Mouse (Mus musculus) thymus, adult 2 months (tissue): ENCODE results near the gene Zfp341. TPM values are rescaled to one million over a fixed set of nuclear protein-coding genes. Genes with fewer than 3 reads are reported as not detected.

Experiments used
- DNase-seq: peaks from one replicate; pipeline ENCODE4 v3.0.0; 2021
- H3K27ac ChIP-seq: fragments of 200-500 bp; 2 replicates; pipeline ENCODE4 v1.5.1; 2012; ENCODE audit warnings: low read length, control low read depth; ENCODE audit not compliant: control insufficient read depth, insufficient read depth
- H3K27me3 ChIP-seq: fragments of 200-500 bp; 2 replicates; pipeline ENCODE4 v1.6.1; 2012; ENCODE audit warnings: mild to moderate bottlenecking, low read length, moderate library complexity, mixed read lengths; ENCODE audit not compliant: control insufficient read depth, insufficient read depth
- H3K36me3 ChIP-seq: fragments of 200-500 bp; 2 replicates; pipeline ENCODE4 v1.6.1; 2012; ENCODE audit warnings: mild to moderate bottlenecking, low read length, moderate library complexity; ENCODE audit not compliant: control insufficient read depth, insufficient read depth
- H3K4me1 ChIP-seq: fragments of 200-500 bp; replicated peaks from 2 replicates; pipeline ENCODE4 v1.6.1; 2012; ENCODE audit warnings: low read length; ENCODE audit not compliant: control insufficient read depth, insufficient read depth
- H3K4me3 ChIP-seq: fragments of 200-500 bp; 2 replicates; pipeline ENCODE4 v1.5.1; 2012; ENCODE audit warnings: mild to moderate bottlenecking, low read length, control low read depth, moderate library complexity; ENCODE audit not compliant: control insufficient read depth, insufficient read depth
- CTCF ChIP-seq: fragments of 200-500 bp; IDR thresholded peaks from 2 replicates; pipeline ENCODE4 v1.5.1; 2012; ENCODE audit warnings: mild to moderate bottlenecking, control low read depth, low read length, moderate library complexity, borderline replicate concordance; ENCODE audit not compliant: control insufficient read depth, poor library complexity, insufficient read depth; ENCODE audit errors: extremely low read depth
- POLR2A ChIP-seq: fragments of 200-500 bp; IDR thresholded peaks from 2 replicates; pipeline ENCODE4 v1.6.1; 2012; ENCODE audit warnings: mild to moderate bottlenecking, low read length, control low read depth, moderate library complexity; ENCODE audit not compliant: control insufficient read depth, poor library complexity, insufficient read depth; ENCODE audit errors: extremely low read depth
- WGBS: fragments of 180-500 bp; shearing (Covaris S2); methylation state at CpG from one replicate; pipeline ENCODE4 v1.1.7; 2018; 5-methylcytosine and 5-hydroxymethylcytosine counted together
- polyA plus RNA-seq: library from polyadenylated mRNA; depleted of rRNA; stranded (reverse); fragments of >200 nt; gene quantifications from 2 replicates; pipeline ENCODE4 v1.2.3, GENCODE M21; 2012

Zfp341 gene
- polyA plus RNA-seq, 1 experiment, result 10.8 TPM

DNA sequence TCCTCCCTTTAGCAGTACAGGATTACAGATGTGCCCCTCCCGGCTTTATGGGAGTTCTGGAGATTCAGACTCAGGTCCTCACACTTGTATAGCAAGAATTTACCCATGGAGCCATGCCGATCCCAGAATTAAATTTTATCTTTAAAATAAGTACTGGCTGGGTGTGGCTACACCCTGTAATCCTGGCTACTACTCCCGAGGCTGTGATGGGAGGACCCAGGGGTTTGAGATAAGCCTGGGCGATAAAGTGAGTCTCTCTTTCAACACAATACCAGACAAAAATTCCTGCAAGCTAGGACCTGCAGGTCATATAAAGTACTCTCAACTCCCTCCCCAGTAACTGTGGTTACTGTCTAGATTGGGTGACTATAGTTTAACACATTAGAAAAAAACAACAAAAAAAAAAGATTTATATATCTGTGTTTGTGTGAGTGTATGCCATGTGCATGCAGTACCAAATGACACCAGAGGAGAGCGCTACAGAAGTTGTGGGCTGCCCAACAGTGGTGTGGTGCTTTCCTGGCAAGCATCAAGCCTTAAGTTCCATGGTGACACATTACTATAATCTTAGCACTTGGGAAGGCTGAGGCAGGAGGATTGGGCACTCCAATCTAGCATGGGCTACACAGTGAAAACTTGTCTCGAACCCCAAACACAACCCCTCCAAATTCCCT, 29.8 kb downstream of the Zfp341 start:
- Histone ChIP-seq H3K36me3 (peaks cover 9% of the 10 kb centered on the region), H3K4me3 (no peak overlapping the region), H3K27me3 (no peaks in the 10 kb centered on the region), H3K4me1 (no peaks in the 10 kb centered on the region), H3K27ac (no peak overlapping the region)
- DNase-seq, result no peak
- WGBS, result 94% methylated on average over 6 of the region's 6 CpGs
- TF ChIP-seq POLR2A, result no peak
- no peak for TF ChIP-seq CTCF

GRCm38 (mm10) chr2:154646634-154647033, 33.5 kb downstream of the Zfp341 start:
- WGBS, result 85% methylated on average over 5 of the region's 5 CpGs
- no peak for DNase-seq
- no peak overlapping the region for H3K4me3 ChIP-seq

GRCm38 (mm10) chr2:154648086-154648485, 35.0 kb downstream of the Zfp341 start:
- peak; percentile 32 for DNase-seq
- TF ChIP-seq CTCF (no peak; the same call in 1 of the 2 replicates), POLR2A (no peak)
- Histone ChIP-seq H3K27ac (no peak overlapping the region), H3K27me3 (no peaks in the 10 kb centered on the region), H3K36me3 (no peaks in the 10 kb centered on the region), H3K4me1 (0 out of 2 replicates have a peak, but pooled peaks cover 2% of the 10 kb centered on the region), H3K4me3 (no peak overlapping the region)
- WGBS, result 47% methylated on average over 3 of the region's 3 CpGs

More at GRCm38 (mm10) chr2:154646634-154647033, 33.5 kb downstream of the Zfp341 start:
- 0 out of 2 replicates have a peak, but pooled peaks cover 2% of the 10 kb centered on the region for H3K4me1 ChIP-seq
- H3K36me3 ChIP-seq, result no peaks in the 10 kb centered on the region
- H3K27ac ChIP-seq, result no peak overlapping the region
- no peaks in the 10 kb centered on the region for H3K27me3 ChIP-seq
- TF ChIP-seq POLR2A (no peak), CTCF (no peak)

GRCm38 (mm10) chr2:154650404-154650803, 37.3 kb downstream of the Zfp341 start:
- H3K27me3 ChIP-seq, result no peaks in the 10 kb centered on the region
- 0 out of 2 replicates have a peak, but pooled peaks cover 2% of the 10 kb centered on the region for H3K4me1 ChIP-seq
- no peaks in the 10 kb centered on the region for H3K36me3 ChIP-seq
- H3K4me3 ChIP-seq, result no peak overlapping the region
- H3K27ac ChIP-seq, result no peak overlapping the region
- 95% methylated on average over 3 of the region's 3 CpGs for WGBS
- DNase-seq, result no peak
- TF ChIP-seq POLR2A (no peak), CTCF (no peak)

DNA sequence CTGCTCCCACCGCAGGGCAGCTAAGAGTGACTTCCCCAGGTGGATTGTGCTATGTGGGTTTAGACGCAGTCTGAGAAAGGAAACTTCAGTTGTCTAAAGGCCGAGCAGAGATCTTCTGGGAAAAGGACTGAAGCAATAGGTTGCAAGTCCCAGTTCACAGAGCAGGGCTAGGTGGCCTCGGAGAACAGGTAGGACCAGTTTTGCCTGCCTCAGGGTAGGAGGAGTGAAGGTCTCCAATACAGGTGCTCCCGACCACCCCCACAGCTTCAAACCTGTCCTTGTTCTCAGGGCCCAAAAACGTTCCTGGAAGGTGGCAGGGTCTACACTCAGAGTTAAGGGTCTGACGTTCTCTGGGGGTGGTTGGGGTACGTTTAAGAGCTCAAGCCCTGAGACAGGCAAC, 38.3 kb downstream of the Zfp341 start, which contains the start of gene Chmp4b:
Chmp4b (plus strand) TSS at position 343 of the 400 bp plus-strand sequence.
- H3K4me1 ChIP-seq, result 0 out of 2 replicates have a peak, but pooled peaks cover 2% of the 10 kb centered on the region
- WGBS, result 79% methylated on average over 8 of the region's 8 CpGs
- H3K27me3 ChIP-seq, result no peaks in the 10 kb centered on the region
- no peak for TF ChIP-seq POLR2A
- TF ChIP-seq CTCF, result no peak
- no peak within 1 kb of the TSS for H3K4me3 ChIP-seq
- H3K27ac ChIP-seq, result no peak within 1 kb of the TSS
- no peak for DNase-seq
- no peaks in the 10 kb centered on the region for H3K36me3 ChIP-seq

GRCm38 (mm10) chr2:154654976-154655375, 41.9 kb downstream of the Zfp341 start:
- Histone ChIP-seq H3K27ac (no peak overlapping the region), H3K4me3 (no peak overlapping the region), H3K27me3 (no peaks in the 10 kb centered on the region), H3K4me1 (peaks cover 13% of the 10 kb centered on the region), H3K36me3 (no peaks in the 10 kb centered on the region)
- 97% methylated on average over 12 of the region's 12 CpGs for WGBS
- DNase-seq, result no peak
- TF ChIP-seq POLR2A, result no peak
- no peak for TF ChIP-seq CTCF
